Mouse (Mus musculus) liver, postnatal 0 days (tissue): ENCODE results near the gene P2ry13. TPM values are rescaled to one million over a fixed set of nuclear protein-coding genes. Genes with fewer than 3 reads are reported as not detected.
A peak's percentile ranks its signal among the peaks of the same experiment; 100 is the strongest.

Experiments used
- ATAC-seq: fragments of 200-750 bp; cut with Nextera tagmentation; 2 replicates; pipeline ENCODE4 v1.8.0; 2017; ENCODE audit warnings: mild to moderate bottlenecking, moderate library complexity
- DNase-seq: peaks from one replicate; pipeline ENCODE4 v3.0.0-alpha.2; 2016
- H3K27ac ChIP-seq: fragments of 300-500 bp; sonication (generic); 2 replicates; pipeline ENCODE4 v1.5.1; 2014; ENCODE audit warnings: antibody characterized with exemption, moderate library complexity, mild to moderate bottlenecking, low read depth
- H3K27me3 ChIP-seq: fragments of 300-500 bp; sonication (generic); 2 replicates; pipeline ENCODE4 v1.6.1; 2014; ENCODE audit warnings: low read length, control low read depth, mixed read lengths; ENCODE audit not compliant: insufficient read depth
- H3K36me3 ChIP-seq: fragments of 300-500 bp; sonication (generic); replicated peaks from 2 replicates; pipeline ENCODE4 v1.6.1; 2014; ENCODE audit warnings: mild to moderate bottlenecking, control low read depth, low read length, moderate library complexity, mixed read lengths; ENCODE audit not compliant: insufficient read depth
- H3K4me1 ChIP-seq: fragments of 300-500 bp; sonication (generic); 2 replicates; pipeline ENCODE4 v1.6.1; 2014; ENCODE audit warnings: antibody characterized with exemption, mild to moderate bottlenecking, control low read depth; ENCODE audit not compliant: insufficient read depth
- H3K4me2 ChIP-seq: fragments of 300-500 bp; sonication (generic); 2 replicates; pipeline ENCODE4 v1.6.1; 2014; ENCODE audit warnings: low read depth, mild to moderate bottlenecking, low read length, moderate library complexity, mixed read lengths
- H3K4me3 ChIP-seq: fragments of 300-500 bp; sonication (generic); 2 replicates; pipeline ENCODE4 v1.5.1; 2014; ENCODE audit warnings: low read depth, low read length
- H3K9ac ChIP-seq: fragments of 300-500 bp; sonication (generic); replicated peaks from 2 replicates; pipeline ENCODE4 v1.6.1; 2014; ENCODE audit warnings: mild to moderate bottlenecking, moderate library complexity
- H3K9me3 ChIP-seq: fragments of 300-500 bp; sonication (generic); 2 replicates; pipeline ENCODE4 v1.6.1; 2016; ENCODE audit warnings: mild to moderate bottlenecking, control low read depth, low read length, mixed read lengths
- CTCF ChIP-seq: sonication (generic); IDR thresholded peaks from 2 replicates; pipeline ENCODE4 v1.5.1; 2016; ENCODE audit warnings: antibody characterized with exemption, low read depth
- EP300 ChIP-seq: IDR thresholded peaks from 2 replicates; pipeline ENCODE4 v1.6.1; 2016; ENCODE audit warnings: antibody characterized with exemption, low read depth, mild to moderate bottlenecking
- WGBS: fragments of 180-500 bp; shearing (Covaris S2); extraction: QIAGEN DNeasy Blood & Tissue Kit; methylation state at CpG from one replicate; pipeline ENCODE4 v1.1.7; 2014; ENCODE audit not compliant: insufficient replicate concordance; 5-methylcytosine and 5-hydroxymethylcytosine counted together
- polyA plus RNA-seq: library from polyadenylated mRNA; unstranded; fragments of >200 nt; fragmentation: Nextera tagmentation; extraction: Ambion mirVana; gene quantifications from 2 replicates; pipeline ENCODE4 v1.2.1, GENCODE M21; 2015

P2ry13 gene
- polyA plus RNA-seq, 1 experiment from 2014 or later: 4.4 TPM

GRCm38 (mm10) chr3:59174426-59175154, 36.1 kb downstream of the P2ry13 start:
- Histone ChIP-seq H3K4me3 (no peak overlapping the region), H3K9ac (no peak overlapping the region), H3K27ac (no peak overlapping the region), H3K9me3 (no peaks in the 10 kb centered on the region), H3K36me3 (no peaks in the 10 kb centered on the region), H3K27me3 (no peaks in the 10 kb centered on the region), H3K4me2 (no peak overlapping the region; the same call in 1 of the 2 replicates), H3K4me1 (peaks cover 7% of the 10 kb centered on the region; the same call in 1 of the 2 replicates)
- DNase-seq (no peak), ATAC-seq (no peak)
- TF ChIP-seq CTCF (peak; percentile 47), EP300 (no peak)
- WGBS: 48% methylated on average over 6 of the region's 6 CpGs

- no peak overlapping the region for H3K9ac ChIP-seq
- no peak overlapping the region for H3K4me2 ChIP-seq
- no peak for DNase-seq
- H3K27ac ChIP-seq: no peak overlapping the region
- H3K4me1 ChIP-seq: no peaks in the 10 kb centered on the region
- no peaks in the 10 kb centered on the region for H3K27me3 ChIP-seq
- ATAC-seq: no peak
- no peaks in the 10 kb centered on the region for H3K36me3 ChIP-seq
- H3K4me3 ChIP-seq: no peak overlapping the region
- WGBS: 47% methylated on average over 2 of the region's 2 CpGs
- H3K9me3 ChIP-seq: no peaks in the 10 kb centered on the region
- TF ChIP-seq EP300: no peak
- TF ChIP-seq CTCF: no peak
Observed at GRCm38 (mm10) chr3:59169921-59170627, 40.6 kb downstream of the P2ry13 start.

DNA sequence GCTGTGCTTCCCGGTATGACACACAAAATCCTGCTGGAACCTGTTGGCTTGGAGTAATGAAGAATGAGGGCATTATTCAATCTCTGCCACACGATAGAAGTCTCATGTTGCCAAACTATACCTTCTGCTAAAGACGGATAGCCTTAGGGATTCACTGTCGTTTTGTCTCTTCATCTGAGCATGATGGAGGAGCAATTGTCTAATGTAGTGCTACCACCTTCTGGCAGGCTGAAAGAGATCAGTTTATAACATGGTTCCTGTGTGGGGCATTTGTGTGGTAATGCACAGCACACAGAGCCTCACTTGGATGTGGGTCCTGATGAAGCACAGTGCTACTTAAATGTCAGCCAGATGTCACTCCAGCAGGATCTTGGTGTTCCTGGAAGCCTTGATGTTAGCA, 41.5 kb downstream of the P2ry13 start:
- Histone ChIP-seq H3K27me3 (no peaks in the 10 kb centered on the region), H3K4me1 (no peaks in the 10 kb centered on the region), H3K4me2 (no peak overlapping the region), H3K4me3 (no peak overlapping the region), H3K9ac (no peak overlapping the region), H3K27ac (no peak overlapping the region), H3K36me3 (no peaks in the 10 kb centered on the region), H3K9me3 (no peaks in the 10 kb centered on the region)
- ATAC-seq: no peak
- WGBS: 72% methylated on average over 4 of the region's 4 CpGs
- TF ChIP-seq EP300 (no peak), CTCF (peak; percentile 46)
- no peak for DNase-seq

DNA sequence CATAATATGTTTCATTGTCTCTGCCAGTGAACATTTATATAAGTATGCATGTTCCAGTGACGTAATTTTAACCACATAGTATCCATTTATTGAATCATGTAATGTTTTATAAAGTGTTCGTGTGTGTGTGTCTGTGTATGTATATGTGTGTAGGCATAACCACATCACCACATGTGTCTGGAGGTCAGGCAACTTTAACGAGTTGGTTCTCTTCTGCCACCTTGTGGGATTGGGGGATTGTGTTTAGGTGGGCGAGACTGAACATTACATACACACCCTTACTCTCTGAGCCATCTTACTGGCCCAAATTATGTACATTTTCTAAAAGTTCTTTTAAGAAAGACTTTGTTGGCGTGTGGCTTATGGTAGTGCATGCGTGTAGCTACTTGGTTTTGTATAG, 42.2 kb downstream of the P2ry13 start:
- H3K36me3 ChIP-seq: no peaks in the 10 kb centered on the region
- H3K9ac ChIP-seq: no peak overlapping the region
- H3K4me2 ChIP-seq: no peak overlapping the region
- DNase-seq (no peak), ATAC-seq (peak; percentile 44; the same call in 1 of the 2 replicates)
- no peaks in the 10 kb centered on the region for H3K9me3 ChIP-seq
- no peak overlapping the region for H3K4me3 ChIP-seq
- no peak overlapping the region for H3K27ac ChIP-seq
- 65% methylated on average over 6 of the region's 6 CpGs for WGBS
- TF ChIP-seq CTCF (peak; percentile 53), EP300 (no peak)
- no peaks in the 10 kb centered on the region for H3K4me1 ChIP-seq
- no peaks in the 10 kb centered on the region for H3K27me3 ChIP-seq

DNA sequence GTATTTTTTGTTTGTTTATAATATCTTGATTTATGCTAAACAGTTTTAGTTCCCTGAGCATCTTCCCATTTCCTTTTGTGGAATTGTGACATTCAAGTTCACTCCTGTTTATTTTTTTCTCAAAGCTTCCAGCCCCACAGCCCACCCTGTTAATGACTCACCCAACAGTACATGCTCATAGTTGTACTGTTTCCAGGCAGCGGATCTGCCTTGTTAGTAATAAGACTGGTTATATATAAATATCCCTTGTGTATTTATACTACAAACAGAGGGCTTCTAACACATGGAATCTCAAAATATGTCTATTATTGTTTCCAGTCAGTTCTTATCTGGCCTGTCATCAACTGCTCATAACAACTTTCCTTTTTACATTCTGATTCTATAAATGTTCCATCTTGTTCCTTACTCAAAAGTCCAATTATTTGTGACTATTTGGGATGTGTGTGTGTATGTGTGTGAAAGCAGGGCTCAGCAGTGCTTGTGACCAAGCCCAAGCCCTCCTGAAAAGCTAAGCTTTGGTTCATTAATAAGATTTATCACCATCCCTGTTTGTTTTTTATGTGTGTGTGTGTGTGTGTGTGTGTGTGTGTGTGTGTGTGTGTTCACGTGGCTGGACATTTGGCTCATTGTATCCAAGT, 43.1 kb downstream of the P2ry13 start:
- no peak for ATAC-seq

GRCm38 (mm10) chr3:59160465-59160864, 50.2 kb downstream of the P2ry13 start:
- H3K36me3 ChIP-seq: no peaks in the 10 kb centered on the region
- DNase-seq: no peak
- H3K4me1 ChIP-seq: no peaks in the 10 kb centered on the region
- no peak overlapping the region for H3K4me2 ChIP-seq
- 51% methylated on average over 1 of the region's 1 CpGs for WGBS
- no peak overlapping the region for H3K9ac ChIP-seq
- no peak overlapping the region for H3K4me3 ChIP-seq
- no peaks in the 10 kb centered on the region for H3K27me3 ChIP-seq
- no peak overlapping the region for H3K27ac ChIP-seq
- no peak for ATAC-seq
- no peaks in the 10 kb centered on the region for H3K9me3 ChIP-seq
- TF ChIP-seq CTCF: no peak

More for the DNA sequence above, 43.1 kb downstream of the P2ry13 start:
- Histone ChIP-seq H3K27me3 (no peaks in the 10 kb centered on the region), H3K4me2 (no peak overlapping the region), H3K27ac (no peak overlapping the region), H3K36me3 (no peaks in the 10 kb centered on the region), H3K4me1 (no peaks in the 10 kb centered on the region), H3K4me3 (no peak overlapping the region), H3K9me3 (no peaks in the 10 kb centered on the region), H3K9ac (no peak overlapping the region)
- no peak for DNase-seq
- 72% methylated on average over 2 of the region's 2 CpGs for WGBS
- TF ChIP-seq CTCF (no peak), EP300 (no peak)

Other genes with a start within 250 kb of the P2ry13 start
- gene Med12l, start 205.1 kb downstream of the P2ry13 start, polyA plus RNA-seq: 0.52 and 0.67 TPM in 2 replicates
- gene Gpr171, start 109.1 kb downstream of the P2ry13 start, polyA plus RNA-seq: 2.0 and 2.1 TPM in 2 replicates
- 7.3 and 9.4 TPM in 2 replicates for gene P2ry14, start 57.3 kb downstream of the P2ry13 start, polyA plus RNA-seq
- not detected in 2 replicates for gene Gpr87, start 15.8 kb downstream of the P2ry13 start, polyA plus RNA-seq
- gene P2ry12, start 52.0 kb upstream of the P2ry13 start, polyA plus RNA-seq: 3.0 and 3.3 TPM in 2 replicates
- 0.32 and 0.41 TPM in 2 replicates for gene Igsf10, start 133.5 kb upstream of the P2ry13 start, polyA plus RNA-seq